Mouse (Mus musculus): ENCODE data around the gene Tmprss11b. TPM values are rescaled to one million over a fixed set of nuclear protein-coding genes. Genes with fewer than 3 reads are reported as not detected.

The Tmprss11b gene
- polyA plus RNA-seq, 1 experiment, result not detected

DNA sequence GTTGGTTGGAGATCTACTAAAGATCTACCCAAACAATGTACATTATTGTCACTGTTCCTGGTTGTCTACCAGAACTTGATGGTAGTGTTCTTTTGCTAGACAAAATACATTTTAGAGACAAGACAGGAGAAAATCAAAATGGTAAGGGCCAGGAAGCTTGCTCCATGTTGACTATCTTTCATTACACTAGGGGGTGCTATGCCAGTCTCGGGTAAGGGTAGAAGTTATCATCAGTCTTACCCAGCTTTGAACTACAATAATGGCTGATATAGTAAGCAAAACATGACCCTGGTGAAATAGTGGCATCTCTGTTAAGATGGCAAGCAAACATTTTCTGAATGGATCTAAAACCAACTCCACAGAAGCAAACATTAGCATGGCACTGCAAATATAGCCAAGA, 54.4 kb downstream of the Tmprss11b start:
- TF ChIP-seq TAL1 (IDR thresholded peaks at IDR 0.05; ENCODE audit: low read length) (no peak), GATA1 (IDR thresholded peaks at IDR 0.05; ENCODE audit: low read length) (no peak)
- H3K36me3 ChIP-seq (ENCODE audit: control insufficient read depth), result no peaks in the 10 kb centered on the region

More for the DNA sequence above, 54.4 kb downstream of the Tmprss11b start:
- Histone ChIP-seq H3K27me3 (ENCODE audit: control insufficient read depth) (no peaks in the 10 kb centered on the region), H3K4me1 (ENCODE audit: control insufficient read depth) (no peaks in the 10 kb centered on the region), H3K4me3 (replicated peaks) (no peak overlapping the region), H3K9me3 (ENCODE audit: control insufficient read depth, low read length) (no peaks in the 10 kb centered on the region)

Other genes with a start within 250 kb of the Tmprss11b start
- gene Tmprss11a, start 207.4 kb downstream of the Tmprss11b start, polyA plus RNA-seq (2012), result not detected in 2 replicates
- not detected in 2 replicates for gene Tmprss11g, start 157.8 kb downstream of the Tmprss11b start, polyA plus RNA-seq (2012)
- gene Tmprss11f, start 43.9 kb downstream of the Tmprss11b start, polyA plus RNA-seq (2012), result not detected in 2 replicates
- not detected in 2 replicates for gene Tmprss11e, start 69.5 kb upstream of the Tmprss11b start, polyA plus RNA-seq (2012)
- gene Ythdc1, start 127.9 kb upstream of the Tmprss11b start, polyA plus RNA-seq (2012), result 1.8 and 2.2 TPM in 2 replicates
- gene Ugt2b34, start 230.6 kb upstream of the Tmprss11b start, polyA plus RNA-seq (2012), result not detected in 2 replicates